Mouse (Mus musculus) stomach, postnatal 0 days (tissue): ENCODE measurements around the gene Gm9958. TPM values are rescaled to one million over a fixed set of nuclear protein-coding genes. Genes with fewer than 3 reads are reported as not detected.

Experiments
- ATAC-seq: fragments of 200-750 bp; cut with Nextera tagmentation; 2 replicates; pipeline ENCODE4 v1.8.0; 2017; ENCODE audit not compliant: low FRiP score, low TSS enrichment
- DNase-seq: peaks from one replicate; pipeline ENCODE4 v3.0.0-alpha.2; 2016; ENCODE audit warnings: low spot score
- H3K27ac ChIP-seq: fragments of 300-500 bp; sonication (generic); replicated peaks from 2 replicates; pipeline ENCODE4 v1.5.1; 2014; ENCODE audit warnings: mild to moderate bottlenecking, control low read depth
- H3K27me3 ChIP-seq: fragments of 300-500 bp; sonication (generic); 2 replicates; pipeline ENCODE4 v1.6.1; 2014; ENCODE audit warnings: low read length; ENCODE audit not compliant: control insufficient read depth, insufficient read depth
- H3K36me3 ChIP-seq: fragments of 300-500 bp; sonication (generic); 2 replicates; pipeline ENCODE4 v1.6.1; 2014; ENCODE audit warnings: low read length, mixed read lengths; ENCODE audit not compliant: control insufficient read depth, insufficient read depth
- H3K4me1 ChIP-seq: fragments of 300-500 bp; sonication (generic); replicated peaks from 2 replicates; pipeline ENCODE4 v1.6.1; 2014; ENCODE audit warnings: antibody characterized with exemption; ENCODE audit not compliant: control insufficient read depth, insufficient read depth
- H3K4me2 ChIP-seq: fragments of 300-500 bp; sonication (generic); replicated peaks from 2 replicates; pipeline ENCODE4 v1.6.1; 2014; ENCODE audit warnings: low read depth, mild to moderate bottlenecking, control low read depth, moderate library complexity
- H3K4me3 ChIP-seq: fragments of 300-500 bp; sonication (generic); 2 replicates; pipeline ENCODE4 v1.5.1; 2014; ENCODE audit warnings: low read depth, low read length, control low read depth
- H3K9ac ChIP-seq: fragments of 300-500 bp; sonication (generic); 2 replicates; pipeline ENCODE4 v1.6.1; 2014; ENCODE audit warnings: mild to moderate bottlenecking, low read length, control low read depth, mixed read lengths
- H3K9me3 ChIP-seq: fragments of 300-500 bp; sonication (generic); 2 replicates; pipeline ENCODE4 v1.6.1; 2016; ENCODE audit warnings: low read length; ENCODE audit not compliant: control insufficient read depth
- CTCF ChIP-seq: IDR thresholded peaks from 2 replicates; pipeline ENCODE4 v1.5.1; 2016; ENCODE audit warnings: antibody characterized with exemption, low read depth, mild to moderate bottlenecking, moderate library complexity
- EP300 ChIP-seq: optimal IDR thresholded peaks from 2 replicates; pipeline ENCODE3; 2016; ENCODE audit warnings: antibody characterized with exemption
- WGBS: fragments of 180-500 bp; shearing (Covaris S2); extraction: QIAGEN DNeasy Blood & Tissue Kit; methylation state at CpG from one replicate; pipeline ENCODE4 v1.1.7; 2014; 5-methylcytosine and 5-hydroxymethylcytosine counted together
- polyA plus RNA-seq: library from polyadenylated mRNA; unstranded; fragments of >200 nt; fragmentation: Nextera tagmentation; extraction: Ambion mirVana; gene quantifications from 2 replicates; pipeline ENCODE4 v1.2.1, GENCODE M21; 2015

Gene Gm9958
- 4.1 and 5.4 TPM in 2 replicates for polyA plus RNA-seq

DNA sequence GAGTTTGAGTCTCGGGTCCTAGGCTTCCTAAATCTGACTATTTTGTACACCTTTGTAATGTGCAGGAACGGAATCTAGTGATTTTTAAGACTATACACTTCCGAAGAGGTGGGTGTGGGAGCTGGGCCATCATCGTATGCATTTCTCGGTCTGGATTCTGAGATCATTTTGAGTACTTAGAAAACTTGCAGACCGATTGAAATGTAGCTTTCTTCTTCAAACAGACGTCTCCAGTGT, at the start of gene Gm9958:
Gm9958 (plus strand) TSS at position 138 of the 237 bp plus-strand sequence.
- Histone ChIP-seq H3K9ac (peak within 1 kb of the TSS; percentile 99), H3K27ac (peak within 1 kb of the TSS; percentile 100), H3K4me2 (peak within 1 kb of the TSS; percentile 72), H3K27me3 (no peaks in the 10 kb centered on the region), H3K36me3 (no peaks in the 10 kb centered on the region), H3K9me3 (no peaks in the 10 kb centered on the region), H3K4me3 (peak within 1 kb of the TSS; percentile 84), H3K4me1 (no peaks in the 10 kb centered on the region)
- TF ChIP-seq EP300 (no peak), CTCF (no peak)
- ATAC-seq (no peak), DNase-seq (no peak)
- 0% methylated on average over 7 of the region's 7 CpGs for whole genome bisulfite sequencing

DNA sequence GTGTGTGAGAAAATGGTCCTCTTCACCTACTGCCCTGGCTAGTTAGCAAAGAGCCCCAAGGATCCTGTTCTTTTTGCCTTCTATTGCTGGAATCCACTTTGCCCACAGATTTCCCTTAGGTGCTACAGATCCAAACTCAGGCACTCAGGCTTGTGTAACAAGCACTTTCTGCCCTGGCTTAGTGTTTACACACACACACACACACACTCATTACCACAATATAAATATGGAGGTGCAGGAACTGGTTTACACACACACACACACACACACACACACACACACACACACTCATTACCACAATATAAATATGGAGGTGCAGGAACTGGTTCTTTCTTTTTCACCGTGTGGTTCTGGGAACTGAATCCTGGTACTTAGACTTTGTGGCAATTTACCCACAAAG, 35.9 kb upstream of the Gm9958 start:
- 44% methylated on average over 1 of the region's 1 CpGs for WGBS
- Histone ChIP-seq H3K27me3 (no peaks in the 10 kb centered on the region), H3K36me3 (no peaks in the 10 kb centered on the region), H3K4me2 (no peak overlapping the region), H3K9ac (no peak overlapping the region), H3K4me3 (no peak overlapping the region), H3K4me1 (no peaks in the 10 kb centered on the region), H3K9me3 (no peaks in the 10 kb centered on the region), H3K27ac (no peak overlapping the region)
- ATAC-seq (0 out of 2 replicates have a peak, but pooled peaks have one; percentile 42), DNase-seq (no peak)
- no peak for TF ChIP-seq CTCF
- no peak for TF ChIP-seq EP300

DNA sequence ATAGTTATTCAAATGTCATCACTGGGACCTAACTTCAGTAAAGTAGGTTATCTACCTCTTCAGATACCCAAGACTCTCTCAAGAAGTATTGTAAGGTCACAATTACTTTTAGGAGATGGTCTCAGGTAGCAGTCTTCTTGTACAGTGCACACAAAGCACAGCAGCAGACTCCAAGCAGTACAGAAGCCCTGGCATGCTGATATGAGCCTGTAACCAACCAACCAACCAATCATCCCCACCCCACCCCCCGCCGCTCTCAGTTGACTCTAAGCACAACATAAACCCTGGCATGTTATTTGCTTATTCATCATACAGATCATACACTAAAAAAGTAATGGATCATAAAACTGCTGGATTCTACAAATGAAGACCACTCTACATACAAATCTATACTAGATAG, 34.5 kb upstream of the Gm9958 start:
- TF ChIP-seq CTCF (no peak), EP300 (no peak)
- no peaks in the 10 kb centered on the region for H3K4me1 ChIP-seq
- no peak overlapping the region for H3K9ac ChIP-seq
- WGBS: 70% methylated on average over 2 of the region's 2 CpGs
- no peak overlapping the region for H3K4me3 ChIP-seq
- DNase-seq: no peak
- no peaks in the 10 kb centered on the region for H3K9me3 ChIP-seq
- H3K27me3 ChIP-seq: no peaks in the 10 kb centered on the region
- no peak overlapping the region for H3K4me2 ChIP-seq
- no peak overlapping the region for H3K27ac ChIP-seq
- H3K36me3 ChIP-seq: no peaks in the 10 kb centered on the region
- no peak for ATAC-seq

DNA sequence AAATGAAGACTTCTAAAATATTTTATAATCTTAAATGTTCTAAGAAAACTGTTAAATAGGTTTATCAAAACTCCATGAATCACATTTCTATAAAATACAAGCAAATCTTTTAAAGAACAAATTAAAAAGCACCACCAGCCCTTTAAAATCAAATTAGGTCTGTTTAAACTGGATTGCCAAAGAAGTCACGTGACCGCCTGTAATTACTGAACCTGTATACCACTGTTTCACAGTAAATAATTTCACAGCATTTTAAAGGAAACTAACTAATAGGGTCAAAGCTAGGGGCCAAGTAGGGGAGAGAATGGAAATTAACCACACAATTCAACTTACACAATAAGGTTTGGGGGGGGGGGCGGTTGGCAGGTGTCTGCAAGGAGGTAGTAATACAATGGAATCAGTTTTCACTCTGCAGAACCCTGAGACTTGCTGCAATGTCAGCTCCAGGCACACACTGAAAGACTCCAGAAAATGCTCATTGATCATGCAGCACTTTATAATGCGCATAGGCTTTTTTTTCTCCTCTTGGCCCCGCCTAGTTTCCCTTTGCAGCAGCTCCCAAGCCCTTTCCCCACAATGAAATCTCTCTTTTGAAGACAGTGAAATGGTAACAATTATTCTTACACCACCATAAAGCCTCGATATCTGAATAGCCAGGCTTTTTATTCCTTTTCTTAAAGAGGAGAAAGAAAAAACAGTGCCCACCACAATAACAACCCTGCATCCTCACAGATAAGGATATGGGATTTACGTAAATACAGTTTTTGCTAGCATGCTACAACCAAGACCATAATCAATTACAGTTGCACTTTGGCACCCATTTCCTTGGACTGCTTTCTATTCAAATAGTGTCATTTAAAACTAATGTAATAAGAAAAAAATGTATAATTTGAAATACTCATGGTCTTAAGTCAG, 28.6 kb upstream of the Gm9958 start:
- DNase-seq: no peak
- no peak for ATAC-seq
- no peak overlapping the region for H3K4me3 ChIP-seq
- no peaks in the 10 kb centered on the region for H3K9me3 ChIP-seq
- 70% methylated on average over 7 of the region's 7 CpGs for WGBS
- TF ChIP-seq CTCF (no peak), EP300 (no peak)
- H3K27ac ChIP-seq: no peak overlapping the region
- no peaks in the 10 kb centered on the region for H3K4me1 ChIP-seq
- no peaks in the 10 kb centered on the region for H3K36me3 ChIP-seq
- no peak overlapping the region for H3K9ac ChIP-seq
- H3K27me3 ChIP-seq: no peaks in the 10 kb centered on the region
- no peak overlapping the region for H3K4me2 ChIP-seq

DNA sequence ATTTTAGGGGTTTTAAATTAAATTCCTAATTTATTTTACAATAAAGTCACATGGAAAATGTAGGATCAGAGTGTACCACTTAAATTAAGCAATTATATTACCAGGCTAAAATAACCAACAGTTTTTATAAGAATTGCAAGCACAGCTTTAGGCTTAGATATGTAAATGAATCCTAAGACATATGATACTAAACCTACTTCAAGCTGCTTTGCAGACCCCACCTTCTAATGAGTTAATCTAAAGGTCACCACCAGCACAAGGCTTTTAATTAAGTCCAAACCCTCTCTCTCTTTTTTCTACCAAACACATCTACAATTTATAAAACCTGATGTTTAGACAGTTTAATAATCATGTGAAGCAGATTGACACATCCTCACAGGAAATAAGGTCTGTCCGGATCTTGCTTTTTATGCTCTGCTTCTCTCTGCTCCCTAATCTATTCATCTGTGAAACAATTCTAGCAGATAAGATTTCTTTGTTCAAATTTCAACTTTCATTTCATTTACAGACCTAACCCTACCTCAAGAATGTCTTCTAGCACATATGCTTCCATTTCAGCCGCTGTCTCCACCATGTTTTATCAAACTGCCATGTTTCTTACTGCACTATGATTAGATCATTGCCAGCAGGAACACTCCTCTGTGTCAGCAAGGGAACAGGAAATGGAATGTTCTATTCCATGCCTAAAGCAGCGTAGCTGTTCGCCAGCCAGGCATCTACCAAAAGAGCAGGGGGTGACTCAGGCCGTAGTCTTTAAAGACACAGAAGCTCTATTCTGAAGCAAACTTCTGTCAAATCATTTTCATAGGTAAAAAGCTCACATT, 27.7 kb upstream of the Gm9958 start:
- Histone ChIP-seq H3K27me3 (no peaks in the 10 kb centered on the region), H3K36me3 (no peaks in the 10 kb centered on the region), H3K9ac (no peak overlapping the region), H3K4me3 (peak overlapping the region; percentile 0; the same call in 1 of the 2 replicates), H3K4me1 (no peaks in the 10 kb centered on the region), H3K9me3 (no peaks in the 10 kb centered on the region), H3K4me2 (no peak overlapping the region), H3K27ac (0 out of 2 replicates have a peak overlapping the region, but pooled peaks have one; percentile 8)
- TF ChIP-seq EP300: no peak
- TF ChIP-seq CTCF: no peak
- DNase-seq (peak; percentile 54), ATAC-seq (peak; percentile 92)
- WGBS: 35% methylated on average over 5 of the region's 5 CpGs

DNA sequence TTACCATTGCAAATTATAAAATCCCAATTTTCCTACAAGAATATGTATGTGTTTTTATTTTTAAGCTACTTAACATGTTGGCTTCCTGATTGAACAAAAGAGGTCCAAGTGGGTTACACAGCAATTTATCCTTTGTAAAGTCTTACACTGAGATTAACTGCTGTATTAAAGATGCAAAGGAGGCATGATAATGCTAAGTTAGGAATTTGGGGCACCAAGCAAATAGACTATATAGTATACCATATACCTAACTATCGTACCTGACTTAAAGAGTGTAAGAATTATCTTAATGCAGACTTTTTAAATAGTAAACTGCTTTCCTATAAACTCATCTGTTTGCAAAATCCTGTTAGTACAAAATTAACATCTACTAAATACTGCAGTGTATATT, 27.1 kb upstream of the Gm9958 start:
- Histone ChIP-seq H3K9me3 (no peaks in the 10 kb centered on the region), H3K36me3 (no peaks in the 10 kb centered on the region), H3K4me2 (no peak overlapping the region), H3K27me3 (no peaks in the 10 kb centered on the region), H3K4me1 (no peaks in the 10 kb centered on the region), H3K9ac (no peak overlapping the region), H3K4me3 (no peak overlapping the region), H3K27ac (no peak overlapping the region)
- no peak for DNase-seq
- no peak for ATAC-seq
- 92% methylated on average over 1 of the region's 1 CpGs for WGBS
- TF ChIP-seq EP300: no peak
- TF ChIP-seq CTCF: no peak
